Mouse (Mus musculus): ENCODE measurements around the gene Cel.

Cel gene

DNA sequence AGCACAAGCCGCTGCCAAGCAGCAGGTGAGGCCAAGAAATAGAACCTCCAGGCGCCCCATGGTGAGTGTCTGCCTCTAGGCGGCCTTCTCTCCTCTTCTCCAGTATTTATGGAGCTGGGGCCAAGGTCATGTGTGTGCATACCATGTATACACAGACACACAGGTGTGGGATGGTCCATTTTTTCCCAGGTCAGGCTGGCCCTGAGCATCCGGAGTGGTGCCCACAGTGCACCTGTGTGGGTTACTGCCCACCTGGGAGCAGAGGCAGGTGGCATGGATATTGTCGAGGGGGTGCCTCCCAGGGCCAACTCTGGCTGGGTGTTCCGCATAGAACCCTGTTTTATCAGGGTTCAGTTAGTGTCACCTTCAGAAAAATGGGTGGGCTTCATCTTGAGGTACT is at the start of gene Cel:
TSS of gene Cel (minus strand) at position 101 of the 400 bp plus-strand sequence.
- DNase-seq (ENCODE audit: low read depth, low spot score), result no peak

- peak; percentile 90 for DNase-seq (ENCODE audit: low read depth, low spot score)
These were observed 49.3 kb upstream of the Cel start for GRCm38 (mm10) chr2:28612436-28613063.

GRCm38 (mm10) chr2:28611407-28611787 is 48.2 kb upstream of the Cel start:
- DNase-seq (ENCODE audit: low read depth, low spot score), result no peak

- no peak for DNase-seq (ENCODE audit: low read depth, low spot score)
These were observed 47.7 kb upstream of the Cel start for GRCm38 (mm10) chr2:28610716-28611406.

DNA sequence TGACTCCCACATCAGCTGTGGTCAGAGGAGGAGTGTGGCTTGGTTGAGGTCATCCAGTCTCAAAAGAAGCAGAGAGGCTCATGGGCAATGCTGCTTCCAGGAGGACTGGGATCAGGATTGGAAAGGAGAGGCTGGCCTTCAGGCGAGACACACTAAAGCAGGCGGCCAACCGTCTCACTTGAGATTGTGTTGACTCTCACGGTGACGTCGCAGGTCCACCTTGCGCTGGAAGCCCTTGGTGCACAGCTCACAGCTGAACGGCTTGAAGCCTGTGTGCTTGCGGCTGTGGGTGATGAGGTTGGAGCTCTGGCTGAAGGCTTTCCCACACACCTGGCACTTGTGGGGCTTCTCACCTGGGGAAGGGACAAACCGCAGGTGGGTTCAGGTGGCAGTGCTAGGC is 46.6 kb upstream of the Cel start:
- no peak for DNase-seq (ENCODE audit: low read depth, low spot score)

- DNase-seq (ENCODE audit: low read depth, low spot score), result peak; percentile 94
These were observed 44.4 kb upstream of the Cel start for GRCm38 (mm10) chr2:28607341-28608165.

DNA sequence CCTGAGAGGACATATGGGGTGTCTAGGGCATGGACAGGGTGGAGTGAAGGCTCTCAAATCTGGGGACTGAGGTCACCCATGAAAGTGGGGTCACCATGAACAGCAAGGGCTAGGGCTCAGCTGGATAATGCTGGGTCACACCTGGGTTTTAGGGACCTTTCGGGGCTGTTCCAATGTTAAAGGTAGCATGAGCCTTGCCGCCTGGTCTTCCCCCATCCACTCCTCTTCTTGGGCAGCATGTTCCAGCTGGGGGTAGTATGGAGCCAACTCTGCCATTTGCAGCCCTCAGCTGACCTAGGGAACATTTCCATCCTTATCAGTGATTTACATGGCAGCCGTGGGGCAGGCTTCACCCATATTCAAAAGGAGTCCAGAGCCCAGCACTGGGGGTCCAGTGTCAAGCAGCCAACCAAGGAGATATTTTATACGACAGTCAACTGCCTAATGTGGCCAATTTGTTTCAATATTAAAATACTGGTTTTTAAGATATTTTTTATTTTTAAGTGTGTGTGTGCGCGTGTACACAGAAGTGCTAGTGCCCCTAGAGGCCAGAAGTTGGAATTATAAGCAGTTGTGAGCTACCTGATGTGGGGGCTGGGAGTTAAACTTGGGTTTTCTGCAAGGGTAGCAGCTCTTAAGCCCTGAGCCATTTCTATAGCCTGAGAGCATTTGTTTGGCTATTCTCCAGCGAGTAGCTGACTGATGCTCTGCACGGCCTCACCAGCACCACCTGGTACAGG is 43.6 kb upstream of the Cel start:
- DNase-seq (ENCODE audit: low read depth, low spot score), result no peak

- no peak for DNase-seq (ENCODE audit: low read depth, low spot score)
These were observed 42.8 kb upstream of the Cel start for GRCm38 (mm10) chr2:28605789-28606541.

DNA sequence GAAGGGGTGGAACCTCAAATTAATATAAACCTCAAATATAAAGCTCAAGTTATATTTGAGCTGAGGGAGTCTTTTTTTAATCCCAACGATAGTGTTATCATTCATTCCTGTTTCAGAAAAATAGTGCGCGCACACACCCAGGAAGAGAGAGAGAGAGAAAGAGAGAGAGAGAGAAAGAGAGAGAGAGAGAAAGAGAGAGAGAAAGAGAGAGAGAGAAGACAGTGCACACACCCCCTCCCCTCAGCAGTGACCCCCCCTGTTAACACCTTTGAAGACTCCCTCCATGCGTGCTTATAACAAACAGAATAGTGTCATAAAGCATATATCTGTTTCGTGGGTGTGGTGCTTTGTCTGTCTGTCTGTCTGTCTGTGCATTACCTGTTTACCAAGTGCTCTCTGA is 40.3 kb upstream of the Cel start:
- DNase-seq (ENCODE audit: low read depth, low spot score), result no peak

DNA sequence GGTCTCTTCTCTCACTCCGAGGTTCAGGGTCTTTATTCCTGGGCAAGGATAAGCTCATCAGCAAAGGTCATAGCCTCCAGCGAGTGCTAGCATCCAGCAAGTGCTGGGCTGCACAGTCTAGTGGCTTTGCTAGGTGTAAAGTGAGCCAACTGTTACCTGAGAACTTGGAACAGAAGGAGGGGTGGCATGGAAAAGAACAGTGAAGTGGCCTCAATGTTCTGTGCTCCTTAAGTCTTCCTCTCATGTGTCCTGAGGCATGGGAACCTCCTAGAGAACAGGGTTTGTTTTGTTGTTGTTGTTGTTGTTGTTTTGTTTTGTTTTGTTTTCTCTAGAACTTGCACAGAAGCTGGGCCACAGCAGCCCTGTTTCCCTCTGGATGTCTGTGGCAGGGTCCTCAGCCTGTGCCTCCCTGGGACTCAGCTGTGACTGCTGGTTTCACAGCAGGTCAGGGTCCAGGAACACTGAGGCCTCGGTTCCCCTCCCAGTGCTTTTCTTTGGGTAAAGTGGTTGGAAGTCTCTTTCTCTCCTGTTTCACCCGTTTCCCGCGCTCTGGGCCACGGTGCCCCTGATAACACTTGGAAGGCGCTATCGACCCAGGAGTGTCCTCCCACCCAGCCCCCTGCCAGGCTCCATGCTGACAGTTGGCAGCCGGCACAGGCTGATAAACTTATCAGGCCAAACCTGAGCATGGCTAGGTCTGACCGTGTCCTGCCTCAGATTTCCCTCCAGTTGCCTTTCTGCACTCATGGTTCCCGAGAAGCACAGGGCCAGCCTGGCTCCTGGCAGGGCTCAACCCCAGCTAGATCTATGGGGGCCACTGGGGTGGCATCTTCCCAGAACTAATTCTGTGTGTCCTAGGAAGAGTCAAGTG is 38.8 kb upstream of the Cel start:
- DNase-seq (ENCODE audit: low read depth, low spot score), result no peak

DNA sequence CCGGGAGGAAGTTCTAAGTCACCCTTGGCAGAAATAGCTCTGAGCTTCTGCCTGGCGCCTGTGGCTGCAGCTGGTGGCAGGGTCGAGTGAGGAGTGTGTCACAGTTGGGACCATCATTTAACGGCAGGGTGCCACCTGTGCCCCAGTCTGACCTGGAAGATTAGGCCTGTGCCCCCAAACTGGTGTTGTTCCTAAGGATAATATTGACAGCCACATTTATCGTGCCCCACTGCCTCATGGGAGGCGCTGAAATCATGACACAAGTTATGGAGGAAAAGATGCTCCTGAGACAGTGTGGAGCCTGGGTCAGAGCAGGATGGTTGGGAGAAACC is 36.3 kb upstream of the Cel start:
- no peak for DNase-seq (ENCODE audit: low read depth, low spot score)

GRCm38 (mm10) chr2:28598692-28599568 is 35.7 kb upstream of the Cel start:
- no peak for DNase-seq (ENCODE audit: low read depth, low spot score)

DNA sequence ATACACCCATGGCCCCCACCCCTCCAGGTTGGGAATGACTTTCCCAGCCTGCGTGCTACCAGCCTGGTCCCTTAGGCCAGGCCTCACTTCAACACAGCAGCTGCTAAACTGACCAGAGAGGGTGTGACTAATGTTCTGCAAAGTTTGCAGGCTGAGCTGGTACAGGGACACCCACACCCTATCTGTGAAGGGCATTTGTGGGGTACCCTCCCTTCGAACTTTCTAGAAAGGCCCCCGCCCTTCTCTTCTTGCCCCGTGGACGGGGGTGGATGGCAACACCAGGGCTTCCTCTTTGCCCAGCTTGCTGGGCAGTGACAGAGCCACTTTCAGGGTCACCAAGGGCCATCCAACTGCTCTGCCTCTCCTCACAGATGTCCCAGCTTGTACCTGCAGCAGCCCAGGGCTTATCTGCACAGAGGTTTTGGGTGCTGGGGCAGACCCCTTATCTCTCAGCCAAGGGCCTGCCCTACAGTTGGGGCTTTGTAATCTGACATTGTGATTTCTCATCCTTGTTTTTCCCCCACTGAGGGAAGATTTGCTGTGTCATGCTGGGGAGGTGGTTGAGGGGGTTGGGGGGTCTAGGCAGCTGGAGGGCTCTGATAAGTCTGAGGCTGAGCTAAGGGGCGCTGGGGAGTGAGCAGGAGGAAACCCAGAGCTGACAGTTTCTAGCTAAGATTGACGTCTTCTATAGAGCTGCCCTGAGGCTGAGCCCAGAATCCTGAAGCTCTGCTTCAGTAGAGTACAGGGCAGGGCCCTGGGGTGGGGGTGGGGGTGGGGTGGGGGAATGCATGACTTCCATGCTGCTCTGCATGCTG is 34.7 kb upstream of the Cel start:
- no peak for DNase-seq (ENCODE audit: low read depth, low spot score)

- DNase-seq (ENCODE audit: low read depth, low spot score), result peak; percentile 78
These were observed 33.8 kb upstream of the Cel start for GRCm38 (mm10) chr2:28596998-28597397.

DNA sequence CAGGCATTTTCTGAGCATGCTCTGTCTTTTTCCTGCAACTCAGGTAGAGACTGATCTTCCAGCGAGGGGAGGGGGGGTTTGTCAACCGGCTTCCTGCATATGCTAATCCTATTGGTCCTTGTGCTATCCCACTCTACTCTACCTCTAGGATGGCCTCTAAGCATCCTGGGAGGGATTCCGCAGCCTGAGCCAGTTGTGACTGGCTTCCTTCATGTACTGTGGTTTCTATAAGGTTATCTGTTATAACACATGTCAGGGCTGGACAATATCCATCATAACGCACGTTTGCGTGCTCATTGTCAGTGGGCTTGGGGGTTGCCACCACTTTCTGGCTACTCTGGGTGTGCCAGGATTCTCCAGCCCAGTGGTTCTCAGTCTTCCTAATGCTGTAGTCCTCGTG is 32.8 kb upstream of the Cel start:
- DNase-seq (ENCODE audit: low read depth, low spot score), result no peak

DNA sequence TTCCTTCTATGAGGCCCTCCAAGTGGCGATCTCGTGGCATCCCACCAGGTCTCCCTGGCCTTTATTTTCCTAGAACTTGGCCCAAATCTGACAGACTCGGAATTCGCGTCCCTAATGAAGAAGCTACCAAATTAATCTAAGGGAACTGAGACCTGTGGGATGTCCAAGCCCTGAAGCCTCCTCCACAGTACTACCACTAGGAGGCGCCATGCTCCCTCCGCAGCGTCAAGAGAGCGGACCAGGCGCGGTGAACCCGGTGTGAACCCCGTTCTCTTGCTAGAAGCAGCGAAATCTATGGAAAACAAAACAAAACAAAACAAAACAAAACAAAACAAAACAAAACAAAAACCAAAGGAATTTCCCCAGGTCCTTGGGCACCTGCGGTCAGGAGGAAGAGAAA is 29.6 kb upstream of the Cel start:
- peak; percentile 76 for DNase-seq (ENCODE audit: low read depth, low spot score)

DNA sequence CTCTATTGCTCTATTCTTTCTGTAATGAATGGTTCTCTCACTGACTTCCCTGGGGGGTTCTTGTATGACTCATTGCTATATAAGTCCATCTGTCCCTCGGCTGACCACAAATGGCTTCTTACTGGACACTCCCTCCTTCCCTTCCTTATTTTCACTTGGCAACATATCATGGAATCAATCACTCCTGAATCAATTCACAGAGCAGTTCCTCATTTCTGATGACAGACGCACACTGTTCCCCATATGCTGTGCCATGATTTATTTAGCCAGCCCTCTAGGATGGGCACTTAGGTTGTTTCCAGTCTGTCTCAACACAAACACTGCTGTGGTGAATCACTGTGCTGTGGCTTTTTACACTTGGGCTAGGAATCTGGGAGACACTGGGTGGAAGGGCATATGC is 28.3 kb upstream of the Cel start:
- no peak for DNase-seq (ENCODE audit: low read depth, low spot score)

DNA sequence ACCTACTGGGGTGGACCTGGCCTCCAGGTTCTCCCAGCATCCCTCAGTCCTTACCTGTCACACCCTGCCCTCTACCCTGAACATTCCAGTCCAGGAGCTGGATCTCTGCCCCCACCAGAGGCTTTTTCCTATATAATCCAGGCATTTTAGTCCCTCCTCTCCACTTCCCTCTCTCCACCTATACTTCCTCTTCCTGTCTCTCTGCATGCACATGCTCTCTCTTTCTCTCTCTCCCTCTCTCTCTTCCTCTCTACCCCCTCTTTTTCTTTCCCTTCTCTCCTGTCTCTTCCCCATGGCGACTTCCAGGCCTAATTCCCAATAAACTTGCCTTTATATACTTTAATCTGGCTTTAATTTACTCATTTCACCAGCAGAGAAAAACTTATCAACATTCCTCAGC is 25.4 kb upstream of the Cel start:
- DNase-seq (ENCODE audit: low read depth, low spot score), result no peak

- DNase-seq (ENCODE audit: low read depth, low spot score), result no peak
These were observed 22.5 kb upstream of the Cel start for GRCm38 (mm10) chr2:28585730-28586129.

All from R1 (cell line).